Mouse (Mus musculus): ENCODE data around the gene Olfr1033.

DNA sequence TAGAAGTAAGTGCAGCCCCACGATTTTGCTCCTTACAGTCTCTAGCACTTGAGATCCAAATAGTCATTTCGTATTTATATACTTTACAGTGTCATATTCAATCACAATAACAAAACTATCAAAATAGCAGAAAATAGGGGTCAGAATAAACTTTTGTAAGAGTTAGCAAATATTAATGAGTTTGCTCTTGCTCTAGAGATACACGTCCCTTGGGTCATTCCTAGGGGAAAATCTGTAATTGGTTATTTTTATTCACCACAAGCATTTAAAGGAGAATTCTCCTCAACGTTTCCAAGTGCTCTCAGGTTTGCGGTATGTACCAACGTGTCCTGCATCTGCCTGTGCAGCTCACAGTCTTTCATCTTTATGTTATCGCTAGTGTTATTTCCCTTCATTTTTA, 15.2 kb upstream of the Olfr1033 start, which contains the start of gene Olfr1032:
- TF ChIP-seq CTCF (IDR thresholded peaks at IDR 0.05; ENCODE audit: borderline replicate concordance, extremely low read depth, insufficient read depth, insufficient read length) (no peak), POLR2A (IDR thresholded peaks at IDR 0.05; ENCODE audit: borderline replicate concordance, extremely low read depth, insufficient read depth, insufficient read length, poor library complexity, severe bottlenecking) (no peak)

Data from brain, embryonic 14.5 days (tissue).